Mouse (Mus musculus) forelimb bud, embryonic 11.5 days (tissue): Measurements from ENCODE around the gene Slc44a3.

Experiments
- DNase-seq: peaks from one replicate; pipeline ENCODE4 v3.0.0-alpha.2; 2012; ENCODE audit warnings: low read depth, low spot score

Gene Slc44a3

GRCm38 (mm10) chr3:121427520-121427908 lies 104.7 kb downstream of the Slc44a3 start:
- DNase-seq, result peak; percentile 92

- peak; percentile 85 for DNase-seq
Measured at GRCm38 (mm10) chr3:121426621-121427519, 105.3 kb downstream of the Slc44a3 start.

DNA sequence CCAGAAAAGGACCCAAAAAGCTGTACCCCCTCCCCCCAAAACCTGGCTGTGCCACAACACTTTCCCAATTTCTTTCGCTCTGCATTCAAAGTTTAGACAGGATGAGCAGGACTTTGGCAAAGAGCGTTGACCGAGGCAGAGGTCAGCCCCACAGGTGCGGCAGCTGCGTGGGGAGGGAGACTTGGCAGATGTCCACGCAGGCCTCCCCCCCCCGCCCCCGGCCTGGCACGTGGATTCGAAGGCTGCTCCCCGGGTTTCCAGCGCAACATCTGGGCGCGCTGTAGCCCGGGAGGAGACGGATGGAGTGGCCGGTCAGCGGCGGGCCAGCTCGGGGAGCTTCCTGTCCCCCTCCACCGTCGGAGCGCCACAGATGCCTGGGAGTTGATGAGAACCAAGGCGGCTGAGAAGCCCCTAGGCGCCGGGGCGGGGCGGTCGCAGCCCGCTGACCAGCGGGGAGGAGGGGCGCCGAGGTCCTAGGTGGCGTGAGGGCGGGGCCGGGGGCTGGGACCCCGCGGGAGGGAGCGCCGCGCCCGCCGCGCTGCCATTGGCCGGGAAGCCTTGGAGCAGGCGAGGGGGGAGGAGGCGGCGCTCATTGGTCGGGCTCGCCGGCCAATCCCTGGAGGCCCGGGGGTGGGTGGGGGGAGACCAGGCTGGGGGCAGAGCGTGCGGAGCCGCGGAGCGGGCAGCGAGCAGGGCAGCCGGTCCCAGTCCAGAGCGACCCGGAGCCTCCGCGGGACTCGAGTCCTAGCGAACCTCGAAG lies 106.2 kb downstream of the Slc44a3 start, which contains the start of gene Cnn3:
Cnn3 (plus strand) TSS at position 637 of the 760 bp plus-strand sequence.
- peak; percentile 94 for DNase-seq

DNA sequence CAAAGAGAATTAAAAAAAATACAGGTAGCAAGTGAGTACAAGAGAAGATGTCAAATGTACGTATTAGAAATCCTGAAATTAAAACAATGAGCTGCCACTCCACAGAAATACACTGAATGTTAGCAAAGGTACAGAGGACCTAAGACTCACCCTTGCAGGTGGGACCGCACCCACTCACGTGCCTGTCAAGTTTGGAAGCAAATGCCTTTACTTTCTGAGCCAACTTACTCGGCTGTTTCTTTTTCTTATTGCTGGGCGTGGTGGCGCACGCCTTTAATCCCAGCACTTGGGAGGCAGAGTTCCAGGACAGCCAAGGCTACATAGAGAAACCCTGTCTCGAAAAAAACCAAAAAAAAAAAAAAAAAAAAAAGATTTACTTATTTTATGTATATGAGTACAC lies 109.8 kb downstream of the Slc44a3 start:
- no peak for DNase-seq

GRCm38 (mm10) chr3:121418850-121419435 lies 113.3 kb downstream of the Slc44a3 start:
- DNase-seq, result no peak

DNA sequence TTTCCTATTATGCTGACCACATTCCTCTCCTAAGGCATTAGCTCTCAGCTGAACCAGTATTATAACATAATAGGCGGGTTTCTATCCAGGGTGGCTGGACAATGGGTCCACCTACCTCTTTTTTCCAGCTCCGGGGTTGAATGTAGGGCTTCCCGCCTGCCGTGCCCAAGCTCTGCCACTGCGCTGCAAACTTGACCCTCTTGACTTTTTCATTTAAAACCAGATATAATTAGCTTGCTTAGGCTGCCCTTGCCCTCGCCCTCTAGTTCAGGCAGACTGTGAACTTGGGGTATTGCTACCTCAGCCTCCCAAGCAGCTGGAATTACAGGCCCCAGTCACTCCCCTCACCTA lies 114.0 kb downstream of the Slc44a3 start:
- DNase-seq, result no peak

DNA sequence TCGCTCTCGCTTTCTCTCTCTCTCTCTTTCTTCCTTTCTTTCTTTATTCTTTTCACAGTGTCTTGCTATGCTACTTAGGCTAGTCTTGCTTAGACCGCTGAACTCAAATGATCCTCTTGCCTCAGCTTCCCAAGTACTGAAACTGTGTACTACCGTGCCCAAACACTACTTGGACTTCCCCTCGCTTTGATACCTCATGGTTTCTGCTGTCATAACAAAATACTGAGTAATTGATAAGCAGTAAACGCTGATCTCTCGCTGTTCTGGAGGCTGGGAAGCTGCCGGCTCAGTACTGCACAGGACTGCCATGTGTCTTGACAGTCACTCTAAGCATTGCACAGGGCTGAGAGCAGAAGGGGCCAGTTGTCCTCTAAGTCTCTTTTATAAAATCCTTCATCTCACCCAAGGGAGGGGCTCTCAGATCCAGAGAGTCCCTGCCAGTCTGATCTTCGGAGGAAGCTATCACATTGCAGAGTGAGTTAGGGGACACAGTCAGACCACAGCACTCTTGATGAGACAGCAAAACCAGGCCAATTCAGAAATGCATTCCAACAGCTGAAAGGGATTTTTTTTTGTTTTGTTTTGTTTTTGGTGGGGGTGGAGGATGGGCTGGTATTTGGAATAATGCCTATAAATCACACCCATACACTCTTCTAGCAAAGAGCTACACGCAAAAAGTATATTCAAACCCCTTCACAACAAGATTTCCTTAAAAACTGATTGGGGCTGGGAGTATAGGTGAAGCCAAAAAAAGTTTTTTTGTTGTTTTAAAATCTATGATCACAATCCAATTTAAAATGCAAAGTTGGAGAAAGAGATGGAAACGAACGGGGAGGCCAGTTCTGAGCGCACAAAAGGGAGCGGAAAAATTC lies 114.6 kb downstream of the Slc44a3 start:
- DNase-seq, result no peak

DNA sequence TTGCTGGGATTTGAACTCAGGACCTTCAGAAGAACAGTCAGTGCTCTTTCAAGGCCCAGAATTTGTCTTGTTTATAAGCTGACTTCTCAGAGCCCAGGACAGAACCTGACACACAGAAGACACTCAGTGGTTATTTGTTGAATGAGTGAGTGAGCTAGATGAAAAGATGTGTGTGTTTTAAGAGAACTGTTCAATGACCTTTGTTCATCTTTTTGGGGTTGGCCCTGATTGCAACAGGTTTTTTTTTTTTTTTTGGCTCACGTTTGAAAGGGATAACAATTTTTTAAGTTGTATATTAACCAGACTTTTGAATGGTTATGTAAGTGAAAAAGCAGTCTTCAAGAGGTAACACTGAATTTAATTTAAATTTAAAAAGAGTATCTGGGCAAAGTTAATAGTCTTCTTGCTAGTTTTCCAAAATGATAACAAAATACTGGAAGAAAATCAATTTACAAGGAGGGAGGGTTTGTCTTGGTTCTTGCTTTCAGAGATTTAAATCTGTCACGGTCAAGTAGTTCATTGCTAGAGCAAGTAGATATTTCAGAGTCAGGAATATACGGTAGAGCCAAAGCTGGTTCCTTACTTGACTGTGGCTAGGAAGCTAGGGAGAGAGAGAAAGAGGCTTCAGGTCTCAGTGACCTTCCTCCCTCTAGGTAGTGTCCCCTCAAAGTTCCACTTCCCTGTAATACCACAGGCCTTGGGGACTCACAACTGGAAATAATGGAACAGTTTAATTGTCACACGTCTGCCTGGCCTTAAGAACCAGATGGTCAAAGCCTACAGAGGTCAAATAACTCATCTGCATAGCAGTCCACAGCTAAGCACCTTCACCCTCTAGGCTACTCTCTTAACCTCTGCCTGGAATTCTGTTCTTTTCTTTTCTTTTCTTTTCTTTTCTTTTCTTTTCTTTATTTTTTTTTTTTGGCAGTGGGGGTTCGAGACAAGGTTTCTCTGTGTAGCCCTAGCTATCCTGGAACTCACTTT lies 115.7 kb downstream of the Slc44a3 start:
- DNase-seq, result no peak

GRCm38 (mm10) chr3:121411450-121411849 lies 120.8 kb downstream of the Slc44a3 start:
- no peak for DNase-seq
